Mouse (Mus musculus): ENCODE results near the gene Gm4924.

DNA sequence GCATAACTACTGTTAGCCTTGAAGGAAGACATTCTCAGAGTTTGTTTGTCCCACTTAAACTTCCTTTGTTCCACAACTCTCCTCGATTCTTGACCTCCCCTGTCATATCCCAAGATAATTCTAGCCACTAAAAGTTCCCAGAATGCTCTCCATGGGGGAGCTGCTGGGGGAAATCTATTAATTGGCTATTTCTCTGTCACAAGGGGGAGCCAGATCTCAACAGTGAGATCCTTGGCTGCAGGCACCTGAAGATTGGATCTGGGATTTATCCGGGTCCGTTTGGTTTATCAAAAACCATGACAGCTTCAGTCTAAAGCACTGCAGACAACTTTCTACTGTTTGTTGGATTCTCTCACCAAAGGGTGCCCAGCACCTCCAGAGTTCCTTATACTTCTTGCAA, 33.9 kb upstream of the Gm4924 start:
- TF ChIP-seq CTCF (IDR thresholded peaks at IDR 0.05; ENCODE audit: low read depth, low read length), result no peak
- no peak for TF ChIP-seq POLR2A (IDR thresholded peaks at IDR 0.05; ENCODE audit: insufficient read depth, low read length)

Measured in ES-Bruce4 (cell line).